Mouse (Mus musculus) limb, embryonic 15.5 days (tissue): ENCODE results near the gene Tgtp2. TPM values are rescaled to one million over a fixed set of nuclear protein-coding genes. Genes with fewer than 3 reads are reported as not detected.
"Not testable (repeated sequence)": the region's sequence is repeated elsewhere in the genome, so short reads cannot be mapped to it uniquely, and the experiment has no call there.

Source experiments
- ATAC-seq: fragments of 200-750 bp; cut with Nextera tagmentation; 2 replicates; pipeline ENCODE4 v1.8.0; 2017; ENCODE audit warnings: low read depth, moderate TSS enrichment; ENCODE audit not compliant: insufficient number of reproducible peaks, low FRiP score, low TSS enrichment
- H3K27ac ChIP-seq: fragments of 300-500 bp; sonication (generic); 2 replicates; pipeline ENCODE4 v1.5.1; 2015; ENCODE audit warnings: moderate library complexity, mild to moderate bottlenecking, inconsistent platforms
- H3K27me3 ChIP-seq: fragments of 300-500 bp; sonication (generic); 2 replicates; pipeline ENCODE4 v1.6.1; 2015; ENCODE audit warnings: inconsistent platforms
- H3K36me3 ChIP-seq: fragments of 300-500 bp; sonication (generic); 2 replicates; pipeline ENCODE4 v1.6.1; 2015; ENCODE audit warnings: inconsistent platforms
- H3K4me1 ChIP-seq: fragments of 300-500 bp; sonication (generic); 2 replicates; pipeline ENCODE4 v1.6.1; 2015; ENCODE audit warnings: inconsistent platforms
- H3K4me2 ChIP-seq: fragments of 300-500 bp; sonication (generic); 2 replicates; pipeline ENCODE4 v1.6.1; 2015; ENCODE audit warnings: mild to moderate bottlenecking, inconsistent platforms
- H3K4me3 ChIP-seq: fragments of 300-500 bp; sonication (generic); 2 replicates; pipeline ENCODE4 v1.5.1; 2015; ENCODE audit warnings: mild to moderate bottlenecking, inconsistent platforms
- H3K9ac ChIP-seq: fragments of 300-500 bp; sonication (generic); 2 replicates; pipeline ENCODE4 v1.6.1; 2015; ENCODE audit warnings: inconsistent platforms
- H3K9me3 ChIP-seq: fragments of 300-500 bp; sonication (generic); 2 replicates; pipeline ENCODE4 v1.6.1; 2016; ENCODE audit warnings: inconsistent platforms
- WGBS: fragments of 180-500 bp; shearing (Covaris S2); methylation state at CpG from one replicate; pipeline ENCODE4 v1.1.7; 2015; 5-methylcytosine and 5-hydroxymethylcytosine counted together
- polyA plus RNA-seq: library from polyadenylated mRNA; unstranded; fragments of >200 nt; fragmentation: Nextera tagmentation; extraction: Ambion mirVana; gene quantifications from 2 replicates; pipeline ENCODE4 v1.2.1, GENCODE M21; 2015

Tgtp2 gene
- polyA plus RNA-seq, 1 experiment from 2014 or later = 0.13 TPM

- Histone ChIP-seq H3K27me3 (no peaks in the 10 kb centered on the region), H3K4me1 (peaks cover 1% of the 10 kb centered on the region; the same call in 1 of the 2 replicates), H3K36me3 (no peaks in the 10 kb centered on the region), H3K9ac (no peak overlapping the region), H3K27ac (no peak overlapping the region), H3K4me2 (no peak overlapping the region), H3K9me3 (no peaks in the 10 kb centered on the region), H3K4me3 (no peak overlapping the region)
- ATAC-seq = no peak
- 91% methylated on average over 1 of the region's 1 CpGs for WGBS
Observed at GRCm38 (mm10) chr11:49083146-49083545, 19.1 kb upstream of the Tgtp2 start.

- Histone ChIP-seq H3K4me2 (no peak overlapping the region), H3K27ac (no peak overlapping the region), H3K4me1 (no peaks in the 10 kb centered on the region), H3K36me3 (no peaks in the 10 kb centered on the region), H3K9me3 (no peaks in the 10 kb centered on the region), H3K4me3 (no peak overlapping the region), H3K27me3 (no peaks in the 10 kb centered on the region), H3K9ac (no peak overlapping the region)
- 74% methylated on average over 3 of the region's 3 CpGs for WGBS
- ATAC-seq = no peak
Observed at GRCm38 (mm10) chr11:49081886-49082285, 17.9 kb upstream of the Tgtp2 start.

GRCm38 (mm10) chr11:49081356-49081755, 17.4 kb upstream of the Tgtp2 start:
- no peaks in the 10 kb centered on the region for H3K9me3 ChIP-seq
- H3K27ac ChIP-seq = no peak overlapping the region
- no peaks in the 10 kb centered on the region for H3K27me3 ChIP-seq
- no peak overlapping the region for H3K4me3 ChIP-seq
- H3K9ac ChIP-seq = no peak overlapping the region
- no peak for ATAC-seq
- no peaks in the 10 kb centered on the region for H3K36me3 ChIP-seq
- no peaks in the 10 kb centered on the region for H3K4me1 ChIP-seq
- H3K4me2 ChIP-seq = no peak overlapping the region
- WGBS = 81% methylated on average over 4 of the region's 4 CpGs

GRCm38 (mm10) chr11:49080636-49081035, 16.6 kb upstream of the Tgtp2 start:
- no peaks in the 10 kb centered on the region for H3K4me1 ChIP-seq
- no peak overlapping the region for H3K9ac ChIP-seq
- no peaks in the 10 kb centered on the region for H3K36me3 ChIP-seq
- 85% methylated on average over 1 of the region's 1 CpGs for WGBS
- no peak overlapping the region for H3K27ac ChIP-seq
- no peaks in the 10 kb centered on the region for H3K27me3 ChIP-seq
- ATAC-seq = no peak
- no peak overlapping the region for H3K4me3 ChIP-seq
- H3K4me2 ChIP-seq = no peak overlapping the region
- H3K9me3 ChIP-seq = no peaks in the 10 kb centered on the region

- no peaks in the 10 kb centered on the region for H3K9me3 ChIP-seq
- H3K36me3 ChIP-seq = no peaks in the 10 kb centered on the region
- H3K4me2 ChIP-seq = no peak overlapping the region
- ATAC-seq = no peak
- H3K9ac ChIP-seq = no peak overlapping the region
- WGBS = 84% methylated on average over 3 of the region's 3 CpGs
- no peak overlapping the region for H3K27ac ChIP-seq
- H3K4me1 ChIP-seq = no peaks in the 10 kb centered on the region
- no peak overlapping the region for H3K4me3 ChIP-seq
- H3K27me3 ChIP-seq = no peaks in the 10 kb centered on the region
Observed at GRCm38 (mm10) chr11:49078719-49079118, 14.7 kb upstream of the Tgtp2 start.

GRCm38 (mm10) chr11:49077012-49077411, 13.0 kb upstream of the Tgtp2 start:
- no peaks in the 10 kb centered on the region for H3K27me3 ChIP-seq
- whole genome bisulfite sequencing = 74% methylated on average over 1 of the region's 1 CpGs

GRCm38 (mm10) chr11:49076001-49076757, 12.2 kb upstream of the Tgtp2 start, which contains the start of gene Ifi47:
TSS of gene Ifi47 (plus strand) at chr11:49076587.
- H3K4me1 ChIP-seq, H3K4me2 ChIP-seq, H3K9me3 ChIP-seq, H3K27ac ChIP-seq, ATAC-seq, H3K9ac ChIP-seq, H3K4me3 ChIP-seq, H3K27me3 ChIP-seq, H3K36me3 ChIP-seq: not testable (repeated sequence)
- WGBS = 69% methylated on average over 6 of the region's 6 CpGs

More at GRCm38 (mm10) chr11:49077012-49077411, 13.0 kb upstream of the Tgtp2 start:
- Histone ChIP-seq H3K4me3 (no peak overlapping the region), H3K36me3 (no peaks in the 10 kb centered on the region), H3K9ac (no peak overlapping the region), H3K4me2 (no peak overlapping the region), H3K9me3 (no peaks in the 10 kb centered on the region), H3K27ac (no peak overlapping the region), H3K4me1 (no peaks in the 10 kb centered on the region)
- no peak for ATAC-seq

- 93% methylated on average over 1 of the region's 1 CpGs for WGBS
- no peak overlapping the region for H3K4me3 ChIP-seq
- no peaks in the 10 kb centered on the region for H3K9me3 ChIP-seq
- H3K36me3 ChIP-seq = no peaks in the 10 kb centered on the region
- H3K27ac ChIP-seq = no peak overlapping the region
- no peak overlapping the region for H3K9ac ChIP-seq
- H3K27me3 ChIP-seq = no peaks in the 10 kb centered on the region
- H3K4me2 ChIP-seq = no peak overlapping the region
- no peak for ATAC-seq
- no peaks in the 10 kb centered on the region for H3K4me1 ChIP-seq
Observed at GRCm38 (mm10) chr11:49068358-49068757, 4.4 kb upstream of the Tgtp2 start.

GRCm38 (mm10) chr11:49061865-49062264, 2.1 kb downstream of the Tgtp2 start:
- ATAC-seq, H3K4me2 ChIP-seq: not testable (repeated sequence)

GRCm38 (mm10) chr11:49060061-49060460, 3.9 kb downstream of the Tgtp2 start:
- H3K9me3 ChIP-seq, H3K27ac ChIP-seq, H3K4me2 ChIP-seq, H3K27me3 ChIP-seq, H3K36me3 ChIP-seq, H3K4me3 ChIP-seq, H3K4me1 ChIP-seq, ATAC-seq, H3K9ac ChIP-seq: not testable (repeated sequence)
- WGBS = 61% methylated on average over 2 of the region's 3 CpGs

More at GRCm38 (mm10) chr11:49061865-49062264, 2.1 kb downstream of the Tgtp2 start:
- 63% methylated on average over 2 of the region's 2 CpGs for WGBS
- not testable (repeated sequence) for H3K36me3 ChIP-seq, H3K27me3 ChIP-seq, H3K9ac ChIP-seq, H3K27ac ChIP-seq, H3K4me3 ChIP-seq, H3K9me3 ChIP-seq, H3K4me1 ChIP-seq

GRCm38 (mm10) chr11:49051894-49052293, 12.1 kb downstream of the Tgtp2 start:
- not testable (repeated sequence) for H3K4me2 ChIP-seq, H3K4me3 ChIP-seq, H3K27me3 ChIP-seq, H3K9ac ChIP-seq, H3K36me3 ChIP-seq, H3K9me3 ChIP-seq, ATAC-seq, H3K4me1 ChIP-seq, H3K27ac ChIP-seq
- WGBS = no CpG with 5 or more reads among the region's 5 CpGs

- not testable (repeated sequence) for ATAC-seq, H3K27me3 ChIP-seq, H3K27ac ChIP-seq, H3K9ac ChIP-seq, H3K4me2 ChIP-seq, H3K4me1 ChIP-seq, H3K4me3 ChIP-seq, H3K36me3 ChIP-seq, H3K9me3 ChIP-seq
- whole genome bisulfite sequencing = 69% methylated on average over 1 of the region's 6 CpGs
Observed at GRCm38 (mm10) chr11:49051093-49051891, 12.7 kb downstream of the Tgtp2 start, which contains the start of gene 9930111J21Rik2. TSS of gene 9930111J21Rik2 (minus strand) at chr11:49051242.
